In the genomic region with DNA sequence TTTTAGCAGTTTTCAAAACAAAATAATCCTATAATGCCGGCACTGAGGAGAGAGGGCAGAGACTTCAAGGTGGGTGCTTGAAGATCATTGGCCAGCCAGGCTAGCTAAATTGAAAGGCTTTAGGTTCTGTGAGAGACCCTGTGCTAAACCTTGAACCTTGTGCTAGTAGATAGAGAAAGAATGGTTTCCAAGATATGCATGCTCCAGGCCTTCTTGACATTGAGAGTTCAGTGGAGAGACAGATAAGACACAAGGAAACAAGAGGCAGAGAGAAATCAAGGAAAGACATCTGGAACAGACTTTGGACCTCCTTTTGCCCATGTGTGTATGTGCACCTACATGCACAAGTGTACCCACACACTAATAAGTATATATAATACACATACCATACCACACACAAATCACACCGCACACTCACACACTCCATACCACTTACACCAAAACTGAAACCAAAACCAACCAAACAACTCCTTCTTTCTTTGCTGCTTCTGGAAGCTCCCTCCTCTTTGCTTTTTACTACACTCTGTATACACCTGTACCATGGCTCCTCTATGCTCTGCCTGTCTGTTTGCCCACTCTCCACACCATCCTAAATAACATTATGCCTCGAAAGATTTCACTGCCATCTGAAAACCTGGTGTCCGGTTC, we compare ENCODE assay signal across 10 mouse cellular contexts. TPM values are rescaled to one million over a fixed set of nuclear protein-coding genes. Genes with fewer than 3 reads are reported as not detected.
DNase-seq lines count a peak whose midpoint lies in the region; ATAC-seq and TF ChIP-seq lines count a peak whose summit lies in the region.
"Had no signal": no experiment of that assay in that cellular context is flagged by ENCODE, and none has a peak within 500 bp of the region (broad histone marks: within the 10 kb centered on the region; RNA-seq: fewer than 3 reads in every experiment).

No protein-coding gene starts in this region.

- no peak overlapping the region for H3K4me3 ChIP-seq in lung, postnatal 0 days (ENCODE audit: low read depth, low read length)
- peak overlapping the region; percentile 45 for H3K4me3 ChIP-seq in liver, embryonic 16.5 days (ENCODE audit: low read depth, low read length)
- no peak overlapping the region for H3K4me3 ChIP-seq in cerebellum, adult 2 months (replicated peaks; ENCODE audit: insufficient read depth, low read depth, low read length)
- no peak overlapping the region for H3K4me3 ChIP-seq in hindbrain, embryonic 12.5 days

- no peaks in the 10 kb centered on the region for H3K27me3 ChIP-seq in lung, postnatal 0 days (replicated peaks; ENCODE audit: insufficient read depth, low read length)
- H3K27me3 ChIP-seq in liver, embryonic 16.5 days (ENCODE audit: control insufficient read depth, insufficient read depth, low read depth, low read length) = no peaks in the 10 kb centered on the region
- no peaks in the 10 kb centered on the region for H3K27me3 ChIP-seq in cerebellum, adult 2 months (ENCODE audit: control insufficient read depth, insufficient read depth, low read length)
- H3K27me3 ChIP-seq in hindbrain, embryonic 12.5 days = no peaks in the 10 kb centered on the region

- no peaks in the 10 kb centered on the region for H3K36me3 ChIP-seq in lung, postnatal 0 days (ENCODE audit: insufficient read depth, low read length)
- no peaks in the 10 kb centered on the region for H3K36me3 ChIP-seq in liver, embryonic 16.5 days (ENCODE audit: control insufficient read depth, insufficient read depth)
- H3K36me3 ChIP-seq in hindbrain, embryonic 12.5 days = no peaks in the 10 kb centered on the region

- H3K27ac ChIP-seq in lung, postnatal 0 days (ENCODE audit: low read length) = no peak overlapping the region
- peak overlapping the region; percentile 93 for H3K27ac ChIP-seq in liver, embryonic 16.5 days (ENCODE audit: low read length)
- no peak overlapping the region for H3K27ac ChIP-seq in cerebellum, adult 2 months (ENCODE audit: insufficient read depth, low read length)
- no peak overlapping the region for H3K27ac ChIP-seq in hindbrain, embryonic 12.5 days

- TF ChIP-seq EP300 in lung, postnatal 0 days (IDR thresholded peaks at IDR 0.05) = no peak

- no peaks in the 10 kb centered on the region for H3K9me3 ChIP-seq in lung, postnatal 0 days (ENCODE audit: low read length)
- no peaks in the 10 kb centered on the region for H3K9me3 ChIP-seq in liver, embryonic 16.5 days (replicated peaks; ENCODE audit: control insufficient read depth, low read length)
- no peaks in the 10 kb centered on the region for H3K9me3 ChIP-seq in hindbrain, embryonic 12.5 days (replicated peaks)

- H3K4me2 ChIP-seq in lung, postnatal 0 days (replicated peaks; ENCODE audit: low read depth, low read length) = no peak overlapping the region; the same call in 1 of the 2 replicates
- peak overlapping the region; percentile 80 for H3K4me2 ChIP-seq in liver, embryonic 16.5 days (ENCODE audit: low read depth, low read length)
- H3K4me2 ChIP-seq in hindbrain, embryonic 12.5 days (replicated peaks) = no peak overlapping the region

- ATAC-seq in lung, postnatal 0 days = 0 out of 2 replicates have a peak, but pooled peaks have one; percentile 23
- peak; percentile 83 for ATAC-seq in erythroid progenitor cell, adult 5-6 weeks (replicated peaks; ENCODE audit: low FRiP score, poor library complexity, severe bottlenecking)
- ATAC-seq in liver, embryonic 16.5 days (ENCODE audit: low read depth) = peak; percentile 88
- no peak for ATAC-seq in hindbrain, embryonic 12.5 days (ENCODE audit: low FRiP score)
- ATAC-seq: forebrain, embryonic 16.5 days had no signal

- no peak for TF ChIP-seq CTCF in lung, postnatal 0 days (IDR thresholded peaks at IDR 0.05)
- TF ChIP-seq CTCF in cerebellum, adult 2 months (IDR thresholded peaks at IDR 0.05; ENCODE audit: borderline replicate concordance, insufficient read depth, low read depth, low read length) = no peak

- 66% methylated on average over 4 of the region's 4 CpGs for WGBS in lung, postnatal 0 days
- 47% methylated on average over 4 of the region's 4 CpGs for WGBS in liver, embryonic 16.5 days (ENCODE audit: insufficient replicate concordance)
- 96% methylated on average over 4 of the region's 4 CpGs for WGBS in cerebellum, adult 2 months
- 92% methylated on average over 4 of the region's 4 CpGs for WGBS in hindbrain, embryonic 12.5 days

- H3K9ac ChIP-seq in lung, postnatal 0 days (replicated peaks; ENCODE audit: low read depth) = no peak overlapping the region
- H3K9ac ChIP-seq in liver, embryonic 16.5 days (ENCODE audit: low read depth, low read length) = peak overlapping the region; percentile 56
- H3K9ac ChIP-seq in hindbrain, embryonic 12.5 days = no peak overlapping the region

- intact Hi-C loops in left cerebral cortex, postnatal 36 days (cut with DNase I) = no loop called here

- no peaks in the 10 kb centered on the region for H3K4me1 ChIP-seq in lung, postnatal 0 days (ENCODE audit: insufficient read depth, low read depth, low read length)
- H3K4me1 ChIP-seq in liver, embryonic 16.5 days (ENCODE audit: control insufficient read depth, low read depth, low read length) = peaks cover 59% of the 10 kb centered on the region
- no peaks in the 10 kb centered on the region for H3K4me1 ChIP-seq in cerebellum, adult 2 months (ENCODE audit: control insufficient read depth, insufficient read depth, low read length)
- H3K4me1 ChIP-seq in hindbrain, embryonic 12.5 days = peaks cover 9% of the 10 kb centered on the region

- no peak for TF ChIP-seq POLR2A in cerebellum, adult 2 months (IDR thresholded peaks at IDR 0.05; ENCODE audit: borderline replicate concordance, insufficient read depth, low read length)

- no peak for DNase-seq in lung, postnatal 0 days (ENCODE audit: low spot score)
- DNase-seq in lung, postnatal 14 days = no peak
- no peak for DNase-seq in cerebellum, adult 2 months
- no peak for DNase-seq in left cerebral cortex, postnatal 36 days (ENCODE audit: low spot score in 2 of 2)
- DNase-seq in T-cell, adult 2 months (ENCODE audit: low spot score) = no peak
- DNase-seq: kidney, postnatal 36 days had no signal

RNA-seq across cellular contexts. Expression of a gene that starts 24.6 kb away (rescaled TPM):
- 18.4 and 23.0 TPM in 2 replicates for polyA plus RNA-seq in lung, postnatal 0 days (2015; fragmentation: Nextera tagmentation; extraction: Ambion mirVana)
- 274 and 280 TPM in 2 replicates for total RNA-seq in erythroid progenitor cell, adult 5-6 weeks (2015; ENCODE audit: low replicate concordance)
- 160 and 174 TPM in 2 replicates for total RNA-seq in erythroid progenitor cell, adult 5-6 weeks (2017; ENCODE audit: low replicate concordance)
- polyA plus RNA-seq in liver, embryonic 16.5 days (2015; fragmentation: Nextera tagmentation; extraction: Ambion mirVana) = 17.5 and 19.8 TPM in 2 replicates
- polyA plus RNA-seq in cerebellum, adult 2 months (2012; rRNA removed) = 34.3 and 36.6 TPM in 2 replicates
- total RNA-seq in left cerebral cortex, postnatal 36 days (2021) = 10 to 100 TPM; 52.4 to 60.9 TPM
- polyA plus RNA-seq in hindbrain, embryonic 12.5 days (2016; fragmentation: Nextera tagmentation; extraction: Ambion mirVana) = 32.4 and 37.5 TPM in 2 replicates

RNA-seq across cellular contexts. Expression of a gene that starts 25.4 kb away (rescaled TPM):
- 5.3 and 5.5 TPM in 2 replicates for polyA plus RNA-seq in lung, postnatal 0 days (2015; fragmentation: Nextera tagmentation; extraction: Ambion mirVana)
- 18.7 and 18.9 TPM in 2 replicates for total RNA-seq in erythroid progenitor cell, adult 5-6 weeks (2015; ENCODE audit: low replicate concordance)
- total RNA-seq in erythroid progenitor cell, adult 5-6 weeks (2017; ENCODE audit: low replicate concordance) = 18.6 and 48.0 TPM in 2 replicates
- 10.8 and 12.8 TPM in 2 replicates for polyA plus RNA-seq in liver, embryonic 16.5 days (2015; fragmentation: Nextera tagmentation; extraction: Ambion mirVana)
- 1.2 TPM in 2 replicates for polyA plus RNA-seq in cerebellum, adult 2 months (2012; rRNA removed)
- total RNA-seq in left cerebral cortex, postnatal 36 days (2021) = 1 to 10 TPM; 2.3 TPM
- 1.7 and 1.8 TPM in 2 replicates for polyA plus RNA-seq in hindbrain, embryonic 12.5 days (2016; fragmentation: Nextera tagmentation; extraction: Ambion mirVana)
